Mouse (Mus musculus) mouse embryonic stem cell (cell line): ENCODE measurements around the gene Rpp14.

ENCODE experiments used
- in situ Hi-C, 2 experiments: fragments of 300-500 bp; cut with MboI; formaldehyde crosslinking; loops; 1 replicate in 1 of 2; 3 replicates in 1 of 2; pipeline ENCODE4 v1.14.3; 2019 to 2020; ENCODE audit warnings: low sequenced_read_pairs in 2 of 2, low pct_unique_long_range_greater_than_20kb in 1 of 2, mixed read lengths in 1 of 2; ENCODE audit not compliant: unreplicated experiment in 1 of 2

Rpp14 gene

GRCm38 (mm10) chr14:8052661-8053060 is 27.5 kb upstream of the Rpp14 start:
- in situ Hi-C loops = loop anchor here in 1 of 2 experiments (10.0 kb wide), 1 partner anchor 238 kb away; the partner anchor contains the start of gene Flnb

- in situ Hi-C loops = loop anchor here in 1 of 2 experiments (10.0 kb wide), 1 partner anchor 240 kb away; the partner anchor contains the start of gene Flnb
These were observed 25.7 kb upstream of the Rpp14 start for GRCm38 (mm10) chr14:8054310-8055102.

GRCm38 (mm10) chr14:8056076-8056475 is 24.1 kb upstream of the Rpp14 start:
- in situ Hi-C loops = loop anchor here in 1 of 2 experiments (10.0 kb wide), 1 partner anchor 241 kb away; the partner anchor contains the start of gene Flnb

- in situ Hi-C loops = loop anchor here in 1 of 2 experiments (5.0 to 10.0 kb wide), 2 partner anchors 52 to 245 kb away; partner anchors contain the start of gene Flnb
These were observed 20.2 kb upstream of the Rpp14 start for GRCm38 (mm10) chr14:8059938-8060337.

GRCm38 (mm10) chr14:8062076-8062475 is 18.1 kb upstream of the Rpp14 start:
- in situ Hi-C loops = loop anchor here in 1 of 2 experiments (5.0 kb wide), 1 partner anchor 50 kb away; no protein-coding TSS in a partner anchor

- in situ Hi-C loops = loop anchor here in 1 of 2 experiments (5.0 kb wide), 1 partner anchor 50 kb away; no protein-coding TSS in a partner anchor
These were observed 17.4 kb upstream of the Rpp14 start for GRCm38 (mm10) chr14:8062537-8063301.

- in situ Hi-C loops = loop anchor here in 1 of 2 experiments (5.0 kb wide), 1 partner anchor 48 kb away; no protein-coding TSS in a partner anchor
These were observed 16.1 kb upstream of the Rpp14 start for GRCm38 (mm10) chr14:8063835-8064785.

- in situ Hi-C loops = loop anchor here in 1 of 2 experiments (25.0 kb wide), 1 partner anchor 257 kb away; no protein-coding TSS in a partner anchor
These were observed 551 bp downstream of the Rpp14 start for GRCm38 (mm10) chr14:8080718-8081117.

- in situ Hi-C loops = loop anchor here in 1 of 2 experiments (25.0 kb wide), 1 partner anchor 254 kb away; no protein-coding TSS in a partner anchor
These were observed 2.8 kb downstream of the Rpp14 start for GRCm38 (mm10) chr14:8082949-8083348.

- in situ Hi-C loops = loop anchor here in 1 of 2 experiments (25.0 kb wide), 1 partner anchor 248 kb away; no protein-coding TSS in a partner anchor
These were observed 8.8 kb downstream of the Rpp14 start for GRCm38 (mm10) chr14:8089016-8089415.

- in situ Hi-C loops = loop anchor here in 1 of 2 experiments (5.0 to 25.0 kb wide), 3 partner anchors 65 to 245 kb away; partner anchors contain the start of gene Kctd6
These were observed 12.4 kb downstream of the Rpp14 start for GRCm38 (mm10) chr14:8092573-8092972.

- in situ Hi-C loops = loop anchor here in 1 of 2 experiments (5.0 to 25.0 kb wide), 3 partner anchors 64 to 244 kb away; partner anchors contain the start of gene Kctd6
These were observed 13.3 kb downstream of the Rpp14 start for GRCm38 (mm10) chr14:8093427-8093826.

- in situ Hi-C loops = loop anchor here in 1 of 2 experiments (5.0 to 25.0 kb wide), 3 partner anchors 62 to 242 kb away; partner anchors contain the start of gene Kctd6
These were observed 14.9 kb downstream of the Rpp14 start for GRCm38 (mm10) chr14:8094931-8095561.

- in situ Hi-C loops = loop anchor here in 1 of 2 experiments (10.0 to 25.0 kb wide), 2 partner anchors 119 to 242 kb away; partner anchors contain the start of gene Kctd6
These were observed 15.4 kb downstream of the Rpp14 start for GRCm38 (mm10) chr14:8095562-8095950.

GRCm38 (mm10) chr14:8097978-8098686 is 18.0 kb downstream of the Rpp14 start, which contains the start of gene Pxk:
TSS of gene Pxk (plus strand) at chr14:8098211.
- in situ Hi-C loops = loop anchor here in 1 of 2 experiments (10.0 to 25.0 kb wide), 2 partner anchors 117 to 239 kb away; partner anchors contain the start of gene Kctd6

- in situ Hi-C loops = loop anchor here in 1 of 2 experiments (10.0 to 25.0 kb wide), 2 partner anchors 116 to 239 kb away; partner anchors contain the start of gene Kctd6
These were observed 18.5 kb downstream of the Rpp14 start for GRCm38 (mm10) chr14:8098687-8098995.
